Mouse (Mus musculus) forebrain, embryonic 12.5 days (tissue): Measurements from ENCODE around the gene Pam. TPM values are rescaled to one million over a fixed set of nuclear protein-coding genes. Genes with fewer than 3 reads are reported as not detected.

ENCODE experiments used
- ATAC-seq: fragments of 200-750 bp; cut with Nextera tagmentation; 2 replicates; pipeline ENCODE4 v1.8.0; 2017; ENCODE audit warnings: moderate TSS enrichment; ENCODE audit not compliant: low FRiP score
- H3K27ac ChIP-seq: fragments of 300-500 bp; sonication (generic); 2 replicates; pipeline ENCODE4 v1.5.1; 2016; ENCODE audit warnings: mild to moderate bottlenecking
- H3K27me3 ChIP-seq: fragments of 300-500 bp; sonication (generic); 2 replicates; pipeline ENCODE4 v1.6.1; 2016; ENCODE audit warnings: mild to moderate bottlenecking
- H3K36me3 ChIP-seq: fragments of 300-500 bp; sonication (generic); replicated peaks from 2 replicates; pipeline ENCODE4 v1.6.1; 2016; ENCODE audit warnings: mild to moderate bottlenecking
- H3K4me1 ChIP-seq: fragments of 300-500 bp; sonication (generic); 2 replicates; pipeline ENCODE4 v1.6.1; 2016
- H3K4me2 ChIP-seq: fragments of 300-500 bp; sonication (generic); 2 replicates; pipeline ENCODE4 v1.6.1; 2016; ENCODE audit warnings: mild to moderate bottlenecking, moderate library complexity
- H3K4me3 ChIP-seq: fragments of 300-500 bp; sonication (generic); replicated peaks from 2 replicates; pipeline ENCODE4 v1.5.1; 2016; ENCODE audit warnings: mild to moderate bottlenecking
- H3K9ac ChIP-seq: fragments of 300-500 bp; sonication (generic); 2 replicates; pipeline ENCODE4 v1.6.1; 2016; ENCODE audit warnings: mild to moderate bottlenecking
- H3K9me3 ChIP-seq: fragments of 300-500 bp; sonication (generic); 2 replicates; pipeline ENCODE4 v1.6.1; 2016
- WGBS: fragments of 180-500 bp; shearing (Covaris S2); methylation state at CpG from one replicate; pipeline ENCODE4 v1.1.7; 2016; 5-methylcytosine and 5-hydroxymethylcytosine counted together
- polyA plus RNA-seq: library from polyadenylated mRNA; unstranded; fragments of >200 nt; fragmentation: Nextera tagmentation; extraction: Ambion mirVana; gene quantifications from 2 replicates; pipeline ENCODE4 v1.2.1, GENCODE M21; 2016

Pam gene
- polyA plus RNA-seq, 1 experiment from 2014 or later = 29.8 TPM

- peaks cover 6% of the 10 kb centered on the region; the same call in 1 of the 2 replicates for H3K27me3 ChIP-seq
- WGBS = 86% methylated on average over 1 of the region's 1 CpGs
- H3K27ac ChIP-seq = no peak overlapping the region
- peak overlapping the region; percentile 73 for H3K4me3 ChIP-seq
- ATAC-seq = no peak
- H3K4me2 ChIP-seq = no peak overlapping the region
- H3K36me3 ChIP-seq = no peaks in the 10 kb centered on the region
- H3K9ac ChIP-seq = no peak overlapping the region
- peaks cover 15% of the 10 kb centered on the region for H3K4me1 ChIP-seq
- H3K9me3 ChIP-seq = no peaks in the 10 kb centered on the region
Observed at GRCm38 (mm10) chr1:98096396-98096935, 1.0 kb upstream of the Pam start.

GRCm38 (mm10) chr1:98095991-98096330 lies 515 bp upstream of the Pam start:
- H3K27me3 ChIP-seq = peaks cover 6% of the 10 kb centered on the region; the same call in 1 of the 2 replicates
- no peaks in the 10 kb centered on the region for H3K36me3 ChIP-seq
- WGBS = 33% methylated on average over 9 of the region's 9 CpGs
- peaks cover 15% of the 10 kb centered on the region for H3K4me1 ChIP-seq
- H3K9me3 ChIP-seq = no peaks in the 10 kb centered on the region
- peak overlapping the region; percentile 70 for H3K4me2 ChIP-seq
- H3K9ac ChIP-seq = peak overlapping the region; percentile 82
- no peak overlapping the region; the same call in 1 of the 2 replicates for H3K27ac ChIP-seq
- ATAC-seq = no peak
- peak overlapping the region; percentile 73 for H3K4me3 ChIP-seq

- Histone ChIP-seq H3K4me1 (peaks cover 15% of the 10 kb centered on the region), H3K27ac (peak overlapping the region; percentile 84), H3K4me2 (peak overlapping the region; percentile 70), H3K27me3 (peaks cover 6% of the 10 kb centered on the region; the same call in 1 of the 2 replicates), H3K36me3 (no peaks in the 10 kb centered on the region), H3K4me3 (peak overlapping the region; percentile 73), H3K9ac (peak overlapping the region; percentile 82), H3K9me3 (no peaks in the 10 kb centered on the region)
- under 1% methylated on average over 20 of the region's 20 CpGs for WGBS
- peak; percentile 59 for ATAC-seq
Observed at GRCm38 (mm10) chr1:98094811-98095245, 618 bp downstream of the Pam start.

GRCm38 (mm10) chr1:98089336-98089975 lies 6.0 kb downstream of the Pam start:
- no peaks in the 10 kb centered on the region for H3K9me3 ChIP-seq
- no peak overlapping the region for H3K4me2 ChIP-seq
- WGBS = 93% methylated on average over 5 of the region's 5 CpGs
- H3K9ac ChIP-seq = no peak overlapping the region
- no peak for ATAC-seq
- H3K4me3 ChIP-seq = no peak overlapping the region
- no peak overlapping the region for H3K27ac ChIP-seq
- no peaks in the 10 kb centered on the region for H3K27me3 ChIP-seq
- H3K36me3 ChIP-seq = no peaks in the 10 kb centered on the region
- peaks cover 17% of the 10 kb centered on the region for H3K4me1 ChIP-seq

GRCm38 (mm10) chr1:98086456-98086855 lies 9.0 kb downstream of the Pam start:
- Histone ChIP-seq H3K9me3 (no peaks in the 10 kb centered on the region), H3K27ac (no peak overlapping the region), H3K4me3 (no peak overlapping the region), H3K36me3 (no peaks in the 10 kb centered on the region), H3K27me3 (no peaks in the 10 kb centered on the region), H3K4me1 (peaks cover 29% of the 10 kb centered on the region), H3K9ac (no peak overlapping the region), H3K4me2 (no peak overlapping the region)
- ATAC-seq = no peak
- 32% methylated on average over 3 of the region's 3 CpGs for WGBS

- H3K36me3 ChIP-seq = no peaks in the 10 kb centered on the region
- H3K9me3 ChIP-seq = no peaks in the 10 kb centered on the region
- peaks cover 29% of the 10 kb centered on the region for H3K4me1 ChIP-seq
- H3K27ac ChIP-seq = no peak overlapping the region
- 74% methylated on average over 13 of the region's 13 CpGs for WGBS
- H3K27me3 ChIP-seq = no peaks in the 10 kb centered on the region
- no peak for ATAC-seq
- H3K4me3 ChIP-seq = no peak overlapping the region
- H3K9ac ChIP-seq = no peak overlapping the region
- H3K4me2 ChIP-seq = no peak overlapping the region
Observed at GRCm38 (mm10) chr1:98084596-98085274, 10.7 kb downstream of the Pam start.

GRCm38 (mm10) chr1:98083508-98083907 lies 11.9 kb downstream of the Pam start:
- ATAC-seq = peak; percentile 25; the same call in 1 of the 2 replicates
- Histone ChIP-seq H3K4me3 (no peak overlapping the region), H3K4me1 (peaks cover 29% of the 10 kb centered on the region), H3K27ac (peak overlapping the region; percentile 31; the same call in 1 of the 2 replicates), H3K36me3 (no peaks in the 10 kb centered on the region), H3K4me2 (no peak overlapping the region), H3K9ac (no peak overlapping the region), H3K9me3 (no peaks in the 10 kb centered on the region), H3K27me3 (no peaks in the 10 kb centered on the region)
- 42% methylated on average over 3 of the region's 3 CpGs for WGBS

- Histone ChIP-seq H3K4me2 (no peak overlapping the region), H3K4me3 (no peak overlapping the region), H3K4me1 (peaks cover 29% of the 10 kb centered on the region), H3K36me3 (no peaks in the 10 kb centered on the region), H3K27me3 (no peaks in the 10 kb centered on the region), H3K27ac (peak overlapping the region; percentile 31; the same call in 1 of the 2 replicates), H3K9ac (no peak overlapping the region), H3K9me3 (no peaks in the 10 kb centered on the region)
- 29% methylated on average over 6 of the region's 6 CpGs for WGBS
- peak; percentile 59; the same call in 1 of the 2 replicates for ATAC-seq
Observed at GRCm38 (mm10) chr1:98082988-98083387, 12.5 kb downstream of the Pam start.

- H3K4me3 ChIP-seq = no peak overlapping the region
- H3K9me3 ChIP-seq = no peaks in the 10 kb centered on the region
- no peak for ATAC-seq
- WGBS = 62% methylated on average over 2 of the region's 2 CpGs
- peaks cover 19% of the 10 kb centered on the region for H3K4me1 ChIP-seq
- H3K27ac ChIP-seq = no peak overlapping the region
- no peaks in the 10 kb centered on the region for H3K27me3 ChIP-seq
- no peak overlapping the region for H3K4me2 ChIP-seq
- H3K9ac ChIP-seq = no peak overlapping the region
- no peaks in the 10 kb centered on the region for H3K36me3 ChIP-seq
Observed at GRCm38 (mm10) chr1:98080431-98080830, 15.0 kb downstream of the Pam start.

GRCm38 (mm10) chr1:98079640-98080039 lies 15.8 kb downstream of the Pam start:
- Histone ChIP-seq H3K4me1 (peaks cover 17% of the 10 kb centered on the region), H3K4me3 (no peak overlapping the region), H3K27me3 (no peaks in the 10 kb centered on the region), H3K4me2 (no peak overlapping the region), H3K9me3 (no peaks in the 10 kb centered on the region), H3K36me3 (no peaks in the 10 kb centered on the region), H3K9ac (no peak overlapping the region), H3K27ac (no peak overlapping the region; the same call in 1 of the 2 replicates)
- no peak for ATAC-seq
- WGBS = 76% methylated on average over 7 of the region's 7 CpGs

GRCm38 (mm10) chr1:98078735-98079134 lies 16.7 kb downstream of the Pam start:
- Histone ChIP-seq H3K36me3 (no peaks in the 10 kb centered on the region), H3K27me3 (no peaks in the 10 kb centered on the region), H3K9me3 (no peaks in the 10 kb centered on the region), H3K4me2 (no peak overlapping the region), H3K27ac (no peak overlapping the region), H3K9ac (no peak overlapping the region), H3K4me1 (peaks cover 10% of the 10 kb centered on the region), H3K4me3 (no peak overlapping the region)
- 87% methylated on average over 7 of the region's 7 CpGs for WGBS
- no peak for ATAC-seq

- Histone ChIP-seq H3K9me3 (no peaks in the 10 kb centered on the region), H3K27me3 (no peaks in the 10 kb centered on the region), H3K4me3 (no peak overlapping the region), H3K9ac (no peak overlapping the region), H3K27ac (no peak overlapping the region), H3K4me1 (peaks cover 9% of the 10 kb centered on the region; the same call in 1 of the 2 replicates), H3K36me3 (no peaks in the 10 kb centered on the region), H3K4me2 (no peak overlapping the region)
- whole genome bisulfite sequencing = 75% methylated on average over 4 of the region's 4 CpGs
- no peak for ATAC-seq
Observed at GRCm38 (mm10) chr1:98073826-98074225, 21.6 kb downstream of the Pam start.
